Mouse (Mus musculus): ENCODE measurements around the gene Primpol. TPM values are rescaled to one million over a fixed set of nuclear protein-coding genes. Genes with fewer than 3 reads are reported as not detected.

Primpol gene
- total RNA-seq, 2 experiments from 2014 or later = 4.3 to 6.5 TPM

DNA sequence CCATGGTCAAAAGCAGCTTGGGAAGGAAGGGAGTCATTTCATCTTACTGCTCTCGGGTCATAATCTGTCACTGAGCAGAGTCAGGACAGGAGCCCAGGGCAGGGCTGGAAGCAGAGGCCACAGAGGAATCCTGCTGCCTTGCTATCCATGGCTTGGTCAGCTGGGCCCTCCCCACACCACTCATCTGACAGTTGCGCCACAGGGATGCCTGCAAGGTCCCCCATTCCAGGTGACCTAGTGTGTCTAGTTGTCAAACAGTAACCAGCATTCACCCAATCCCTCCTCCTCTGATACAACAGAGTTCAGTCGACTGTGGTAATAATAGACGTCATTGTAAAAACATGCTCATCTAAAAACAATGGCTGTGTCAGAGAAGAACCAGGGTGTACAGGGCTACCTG, 87.5 kb downstream of the Primpol start:
- intact Hi-C loops (cut with DNase I) = no loop called here
- DNase-seq (ENCODE audit: extremely low spot score in 1 of 2, low spot score in 2 of 2) = no peak

DNA sequence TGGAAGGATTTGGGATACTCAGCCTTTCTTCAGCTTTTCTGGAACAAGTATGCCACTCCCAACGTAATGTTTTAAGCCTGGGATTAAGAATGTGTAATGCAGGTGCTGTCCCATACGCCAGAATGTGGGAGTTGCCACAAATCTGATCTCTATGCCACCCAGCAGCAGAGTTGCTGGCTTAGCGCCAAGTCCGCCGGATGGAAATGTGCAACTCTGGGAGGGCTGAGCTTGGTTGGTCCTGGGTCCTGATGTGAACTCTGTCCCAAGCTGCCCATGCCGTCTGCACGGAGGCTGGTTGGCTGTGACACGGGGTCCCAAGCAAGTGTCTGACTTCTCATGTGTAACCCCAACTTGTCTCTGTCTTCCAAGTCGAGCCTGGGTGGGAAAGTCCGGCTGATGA, 90.2 kb downstream of the Primpol start:
- DNase-seq (ENCODE audit: extremely low spot score in 1 of 2, low spot score in 2 of 2) = peak in 1 of 2 experiments; percentile 46
- intact Hi-C loops (cut with DNase I) = no loop called here

DNA sequence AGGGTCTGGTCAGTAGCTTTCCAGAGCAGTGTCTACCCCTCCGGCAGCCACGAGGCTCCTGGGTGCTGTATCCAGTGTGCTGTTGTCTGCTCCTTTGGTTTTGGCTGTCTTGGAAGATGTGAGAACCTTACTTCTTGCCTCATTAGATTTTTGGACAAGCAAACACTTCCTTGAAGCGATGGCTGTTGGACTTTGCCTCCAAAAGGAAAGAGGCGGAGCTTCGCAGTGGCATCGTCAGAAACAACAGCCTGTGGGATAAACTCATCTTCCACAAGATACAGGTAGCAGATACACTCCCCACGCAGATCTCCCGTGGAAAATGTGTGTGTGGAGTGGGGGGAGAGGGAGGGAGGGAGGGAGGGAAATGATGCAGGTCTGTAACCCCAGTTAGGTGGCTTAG, 90.9 kb downstream of the Primpol start:
- intact Hi-C loops (cut with DNase I) = no loop called here
- no peak for DNase-seq (ENCODE audit: extremely low spot score in 1 of 2, low spot score in 2 of 2)

Other genes with a start within 250 kb of the Primpol start
- gene Acsl1, start 146.2 kb downstream of the Primpol start, total RNA-seq (2021) = 10 to 100 TPM; 46.5 to 48.4 TPM
- gene Cenpu, start 65.2 kb downstream of the Primpol start, total RNA-seq (2021) = 1 to 10 TPM; 2.7 to 3.6 TPM
- 10 to 100 TPM; 64.6 to 76.1 TPM for gene Casp3, start 79 bp upstream of the Primpol start, total RNA-seq (2021)
- gene Irf2, start 122.5 kb upstream of the Primpol start, total RNA-seq (2021) = 10 to 100 TPM; 30.3 to 36.5 TPM

Data from left cerebral cortex, postnatal 10 days (tissue).